Mouse (Mus musculus): ENCODE measurements around the gene Mknk1.

- TF ChIP-seq FOSL1 (IDR thresholded peaks at IDR 0.05; ENCODE audit: insufficient read depth, low read length, poor library complexity, severe bottlenecking), result no peak
- TF ChIP-seq CTCF (IDR thresholded peaks at IDR 0.05; ENCODE audit: control insufficient read depth, insufficient read depth, insufficient read length), result no peak
- no peak for TF ChIP-seq MAX (IDR thresholded peaks at IDR 0.05)
- TF ChIP-seq CEBPB (IDR thresholded peaks at IDR 0.05; ENCODE audit: low read depth), result no peak
Observed at GRCm38 (mm10) chr4:115881183-115881582, 42.2 kb downstream of the Mknk1 start.
